Mouse (Mus musculus) CH12.LX (cell line): Measurements from ENCODE around the gene Fam133b.
A peak's percentile ranks its signal among the peaks of the same experiment; 100 is the strongest.

Experiments
- CTCF ChIP-seq, 2 experiments: IDR thresholded peaks in 1 of 2; conservative IDR thresholded peaks in 1 of 2; 2 replicates each; pipeline ENCODE4 v1.5.1; 2011 to 2012; ENCODE audit warnings: low read depth in 2 of 2, low read length in 2 of 2, improper control_type of control experiment in 1 of 2, inconsistent platforms in 1 of 2, mild to moderate bottlenecking in 1 of 2, moderate library complexity in 1 of 2
- ELF1 ChIP-seq: IDR thresholded peaks from 2 replicates; pipeline ENCODE4 v1.6.1; 2014; ENCODE audit warnings: low read depth, mild to moderate bottlenecking, inconsistent platforms, low read length, improper control_type of control experiment
- MAX ChIP-seq: IDR thresholded peaks from 2 replicates; pipeline ENCODE4 v1.6.1; 2011; ENCODE audit warnings: low read length, improper control_type of control experiment
- NELFE ChIP-seq: IDR thresholded peaks from 2 replicates; pipeline ENCODE4 v1.6.1; 2011; ENCODE audit warnings: low read depth, low read length, improper control_type of control experiment
- POLR2A ChIP-seq: IDR thresholded peaks from 2 replicates; pipeline ENCODE4 v1.6.1; 2011; ENCODE audit warnings: low read depth, mild to moderate bottlenecking, improper control_type of control experiment, low read length
- RAD21 ChIP-seq: IDR thresholded peaks from 2 replicates; pipeline ENCODE4 v1.6.1; 2011; ENCODE audit warnings: low read depth, mild to moderate bottlenecking, low read length, improper control_type of control experiment, moderate library complexity
- SIN3A ChIP-seq: IDR thresholded peaks from 2 replicates; pipeline ENCODE4 v1.6.1; 2012; ENCODE audit warnings: low read length, improper control_type of control experiment, inconsistent platforms
- USF1 ChIP-seq: IDR thresholded peaks from 2 replicates; pipeline ENCODE4 v1.6.1; 2014; ENCODE audit warnings: low read depth, mild to moderate bottlenecking, inconsistent platforms, low read length, improper control_type of control experiment
- ZNF384 ChIP-seq: IDR thresholded peaks from 2 replicates; pipeline ENCODE4 v1.6.1; 2012; ENCODE audit warnings: low read depth, low read length, improper control_type of control experiment, inconsistent platforms

DNA sequence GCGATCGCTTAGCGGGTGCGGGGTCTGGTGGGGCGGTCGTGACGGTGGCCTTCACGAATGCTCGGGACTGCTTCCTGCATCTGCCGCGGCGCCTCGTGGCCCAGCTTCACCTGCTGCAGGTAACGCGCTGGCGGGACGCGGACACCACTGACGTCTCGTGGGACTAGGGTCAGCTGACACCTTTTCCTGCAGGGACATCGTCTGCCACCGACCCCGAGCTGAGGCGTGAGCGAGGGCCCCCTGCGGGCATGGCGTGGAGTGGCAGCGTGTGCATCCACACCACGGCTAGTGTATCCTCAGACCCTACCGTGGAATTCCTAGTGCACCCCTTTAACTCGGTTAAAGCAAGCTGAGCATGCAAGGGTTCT lies 52.8 kb downstream of the Fam133b start, which contains the start of gene Rbm48:
- TF ChIP-seq CTCF (conservative IDR thresholded peaks at IDR 0.05 in 1 of 2, IDR thresholded peaks at IDR 0.05 in 1 of 2; ENCODE audit: low read depth in 2 of 2, low read length in 2 of 2): peak in 1 of 2 experiments; percentile 58; a peak in 3 of 4 replicates
- TF ChIP-seq MAX: 0 out of 2 replicates have a peak, but pooled peaks have one; percentile 8
- 0 out of 2 replicates have a peak, but pooled peaks have one; percentile 2 for TF ChIP-seq NELFE
- TF ChIP-seq ELF1: no peak; the same call in 1 of the 2 replicates
- no peak for TF ChIP-seq SIN3A
- TF ChIP-seq ZNF384: no peak
- TF ChIP-seq POLR2A: no peak
- peak; percentile 63 for TF ChIP-seq USF1
- peak; percentile 27 for TF ChIP-seq RAD21
